Mouse (Mus musculus) heart, postnatal 14 days (tissue): Measurements from ENCODE around the gene Abcb7. TPM values are rescaled to one million over a fixed set of nuclear protein-coding genes. Genes with fewer than 3 reads are reported as not detected.
"Not testable (repeated sequence)": the region's sequence is repeated elsewhere in the genome, so short reads cannot be mapped to it uniquely, and the experiment has no call there.

Source experiments
- DNase-seq, 2 experiments: peaks; one replicate each; pipeline ENCODE4 v3.0.0; 2021 to 2022
- intact Hi-C: fragments of 180-260 bp; cut with DNase I; formaldehyde crosslinking; loops from one replicate; pipeline ENCODE4 v1.15.1; 2025
- long read RNA-seq, 2 experiments: library from polyadenylated mRNA; stranded (forward); transcript quantifications; one replicate each; pipeline ENCODE4 v2.0.0; 2021
- total RNA-seq, 2 experiments: library from RNA; stranded (reverse); gene quantifications; 2 replicates each; pipeline ENCODE4 v1.2.3; 2021

Abcb7 gene
- 10 to 100 TPM; 30.4 to 37.2 TPM for total RNA-seq
- long read RNA-seq, experiment 1, full-length matches to known transcripts = 6 of 126 reads
- long read RNA-seq, experiment 1, partial matches to known transcripts = 0 of 126 reads
- long read RNA-seq, experiment 1, other reads (novel, unspliced or antisense) = 120 of 126 reads
- long read RNA-seq, experiment 2, full-length matches to known transcripts = 9 of 12 reads
- long read RNA-seq, experiment 2, partial matches to known transcripts = 1 of 12 reads
- long read RNA-seq, experiment 2, other reads (novel, unspliced or antisense) = 2 of 12 reads

- intact Hi-C loops = loop anchor here (5.0 kb wide), 2 partner anchors 69 to 211 kb away; partner anchors contain the start of genes Nexmif and Uprt
- DNase-seq = peak; percentile 80 to 85
Measured at GRCm38 (mm10) chrX:104413183-104413983, at the start of gene Abcb7. Gene Abcb7, minus strand, starts transcription at chrX:104413856.

DNA sequence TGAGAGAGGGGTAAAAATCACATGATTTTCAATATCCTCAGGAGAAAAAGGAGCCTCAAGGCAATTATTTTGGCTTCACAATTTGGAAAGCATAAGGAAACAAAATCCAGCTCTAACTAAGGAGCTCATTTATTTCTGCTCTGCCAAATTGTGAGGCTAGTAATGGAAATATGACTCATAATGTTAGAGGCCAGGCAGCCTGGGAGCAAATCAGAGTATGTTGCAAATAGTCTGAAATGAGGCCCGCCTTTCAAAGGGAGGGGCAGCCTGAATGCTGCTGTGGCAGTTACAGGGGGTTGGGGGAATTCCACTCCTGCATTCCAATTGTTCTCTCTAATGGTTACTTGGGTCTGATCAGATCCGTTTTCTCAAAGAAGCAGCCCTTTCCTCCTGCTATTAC lies 48.1 kb upstream of the Abcb7 start:
- intact Hi-C loops = no loop called here
- peak; percentile 10 to 28 for DNase-seq

DNA sequence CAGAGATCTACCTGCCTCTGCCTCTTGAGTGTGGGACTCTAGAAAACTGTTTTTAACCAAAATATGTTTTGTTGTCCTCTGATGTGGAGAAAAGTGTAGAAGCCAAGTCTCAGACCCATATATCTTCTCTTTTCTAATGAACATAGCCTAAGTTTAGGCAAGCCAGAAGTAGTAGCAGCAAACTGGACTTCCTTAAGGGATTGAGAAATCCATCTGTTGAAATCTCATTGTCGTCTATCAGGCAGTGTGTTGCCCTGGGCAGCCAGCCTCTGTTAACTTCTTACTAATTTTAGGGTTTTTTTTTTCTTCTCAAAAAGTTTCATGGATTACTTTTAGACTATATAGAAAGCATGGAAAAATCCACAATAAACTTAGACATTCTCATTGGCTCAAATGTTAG lies 38.8 kb upstream of the Abcb7 start:
- intact Hi-C loops = no loop called here

GRCm38 (mm10) chrX:104433456-104433855 lies 19.8 kb upstream of the Abcb7 start:
- intact Hi-C loops = no loop called here
- DNase-seq = no peak

More for the DNA sequence above, 38.8 kb upstream of the Abcb7 start:
- no peak for DNase-seq

GRCm38 (mm10) chrX:104428108-104428507 lies 14.5 kb upstream of the Abcb7 start:
- intact Hi-C loops = no loop called here
- DNase-seq = no peak

DNA sequence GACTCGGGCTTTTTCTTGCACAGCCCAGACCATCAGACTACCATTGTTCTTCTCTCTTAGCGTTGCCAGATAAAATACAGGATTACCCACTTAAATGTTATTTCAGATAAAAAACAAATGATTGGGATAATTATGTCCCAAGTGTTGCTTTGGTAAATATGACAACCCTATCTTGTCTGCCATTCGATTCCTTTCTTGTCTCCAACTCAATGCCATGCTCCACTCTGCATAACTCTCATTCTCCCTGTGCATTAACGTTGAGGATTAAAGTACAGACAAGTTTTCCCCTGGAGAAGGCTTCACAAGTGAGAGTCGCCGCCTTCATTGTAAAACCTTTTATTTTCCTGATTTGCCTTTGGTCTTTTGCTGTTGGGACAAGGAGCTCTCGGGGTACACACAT lies 339 bp upstream of the Abcb7 start:
- intact Hi-C loops = loop anchor here (5.0 kb wide), 2 partner anchors 68 to 212 kb away; partner anchors contain the start of genes Nexmif and Uprt
- DNase-seq = no peak

- no peak for DNase-seq
- intact Hi-C loops = no loop called here
Measured at GRCm38 (mm10) chrX:104408137-104408536, 5.5 kb downstream of the Abcb7 start.

- no peak for DNase-seq
- intact Hi-C loops = no loop called here
Measured at GRCm38 (mm10) chrX:104402463-104402862, 11.2 kb downstream of the Abcb7 start.

DNA sequence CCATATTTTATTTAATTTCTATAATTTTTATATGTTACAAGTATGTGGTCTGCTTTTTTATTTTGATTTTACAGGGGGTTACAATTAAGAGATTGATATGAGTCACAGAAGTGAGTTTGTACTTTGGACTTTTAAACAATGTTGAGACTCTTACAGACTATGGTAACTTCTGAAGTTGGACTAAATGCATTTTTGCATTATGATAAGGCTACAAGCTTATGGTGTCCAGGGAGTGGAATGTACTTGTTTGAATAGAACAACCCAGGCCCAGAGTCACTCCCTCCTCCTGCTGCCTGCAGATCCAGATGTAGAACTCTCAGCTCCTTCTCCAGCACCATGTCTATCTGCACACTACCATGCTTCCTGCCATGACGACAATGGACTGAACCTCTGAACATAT lies 12.5 kb downstream of the Abcb7 start:
- no peak for DNase-seq
- intact Hi-C loops = no loop called here

DNA sequence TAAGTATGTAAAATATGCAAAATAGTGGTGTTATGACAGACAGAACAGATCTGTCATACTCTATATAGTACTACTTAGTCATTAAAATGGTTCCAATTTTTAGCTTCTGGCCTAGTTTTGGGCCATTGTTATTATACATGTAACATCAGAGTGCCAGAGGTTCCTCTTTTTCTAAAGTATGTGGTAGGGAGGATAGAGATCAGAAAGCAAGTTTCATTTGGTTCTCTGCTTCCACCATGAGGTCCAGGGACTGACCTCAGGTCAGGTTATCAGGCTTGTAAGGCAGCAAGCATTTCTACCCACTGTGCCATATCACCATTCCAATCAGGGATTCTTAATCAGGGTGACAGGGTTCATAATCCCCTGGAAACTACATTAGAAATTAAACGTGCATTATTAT lies 16.1 kb downstream of the Abcb7 start:
- intact Hi-C loops = no loop called here
- no peak for DNase-seq

- intact Hi-C loops = loop anchor here (10.0 kb wide), 1 partner anchor 125 kb away; the partner anchor contains the start of gene Uprt
- DNase-seq = no peak
Measured at GRCm38 (mm10) chrX:104359686-104360085, 54.0 kb downstream of the Abcb7 start.

GRCm38 (mm10) chrX:104355842-104356241 lies 57.8 kb downstream of the Abcb7 start:
- no peak for DNase-seq
- intact Hi-C loops = loop anchor here (10.0 kb wide), 1 partner anchor 129 kb away; the partner anchor contains the start of gene Uprt

- intact Hi-C loops = not testable (repeated sequence)
- peak; percentile 5 to 17 for DNase-seq
Measured at GRCm38 (mm10) chrX:104348146-104348545, 65.5 kb downstream of the Abcb7 start.

GRCm38 (mm10) chrX:104291721-104292120 lies 121.9 kb downstream of the Abcb7 start:
- intact Hi-C loops = no loop called here
- no peak for DNase-seq

DNA sequence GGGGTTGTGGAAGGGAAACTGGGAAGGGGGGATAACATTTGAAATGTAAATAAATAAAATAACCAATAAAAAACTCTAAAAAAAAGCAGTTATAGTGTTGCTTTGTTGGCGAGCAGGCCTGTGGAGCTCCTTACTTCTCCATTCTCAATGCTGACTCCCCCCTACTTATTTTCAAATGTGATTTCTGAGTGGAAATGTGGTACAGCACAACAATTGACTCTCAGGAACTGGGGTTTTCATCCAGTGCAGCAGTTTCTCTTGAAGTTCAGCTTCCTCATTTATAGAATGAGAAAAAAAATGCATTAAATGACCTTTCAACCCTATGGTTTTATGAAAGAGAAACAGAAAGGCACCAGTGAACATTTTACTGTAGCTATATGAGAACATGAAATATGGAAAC lies 133.8 kb downstream of the Abcb7 start:
- intact Hi-C loops = no loop called here
- DNase-seq = no peak

GRCm38 (mm10) chrX:104264371-104264770 lies 149.3 kb downstream of the Abcb7 start:
- DNase-seq = no peak
- intact Hi-C loops = no loop called here

- DNase-seq = no peak
- intact Hi-C loops = no loop called here
Measured at GRCm38 (mm10) chrX:104262468-104262867, 151.2 kb downstream of the Abcb7 start.

DNA sequence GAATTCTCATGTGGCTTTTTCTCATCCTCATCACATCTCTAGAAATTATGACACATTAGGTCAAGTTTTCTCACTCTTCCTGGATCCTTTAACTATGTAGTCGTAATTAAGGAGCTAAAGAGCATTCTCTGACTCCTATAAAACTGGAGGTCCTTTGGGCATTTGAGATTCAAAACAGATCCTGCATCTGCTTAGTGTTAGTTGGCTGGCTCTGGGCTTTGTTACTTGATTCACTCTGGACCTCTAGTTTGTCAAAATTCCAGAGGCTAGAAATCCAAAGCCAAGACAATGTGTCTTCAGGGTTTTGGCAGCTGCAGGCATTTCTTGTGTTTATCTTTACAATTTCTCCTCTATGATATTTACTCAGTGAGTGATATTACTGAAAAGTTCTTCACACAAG lies 157.1 kb downstream of the Abcb7 start:
- DNase-seq = no peak
- intact Hi-C loops = no loop called here
